Mouse (Mus musculus) cerebellum, postnatal 10 days (tissue): Measurements from ENCODE around the gene Zfp93.
A peak's percentile ranks its signal among the peaks of the same experiment; 100 is the strongest.

Experiments used
- DNase-seq, 2 experiments: peaks; one replicate each; pipeline ENCODE4 v3.0.0; 2021; ENCODE audit warnings: mixed read lengths in 2 of 2

Zfp93 gene

GRCm38 (mm10) chr7:24291387-24292090 lies 21.3 kb downstream of the Zfp93 start:
- no peak for DNase-seq

GRCm38 (mm10) chr7:24293061-24293851 lies 23.0 kb downstream of the Zfp93 start:
- DNase-seq: no peak

GRCm38 (mm10) chr7:24294763-24295162 lies 24.5 kb downstream of the Zfp93 start:
- DNase-seq: no peak

- no peak for DNase-seq
Observed at GRCm38 (mm10) chr7:24295376-24295775, 25.2 kb downstream of the Zfp93 start.

- no peak for DNase-seq
Observed at GRCm38 (mm10) chr7:24296386-24296785, 26.2 kb downstream of the Zfp93 start.

GRCm38 (mm10) chr7:24297361-24298095 lies 27.3 kb downstream of the Zfp93 start:
- no peak for DNase-seq

- DNase-seq: peak in 1 of 2 experiments; percentile 53
Observed at GRCm38 (mm10) chr7:24298635-24298972, 28.4 kb downstream of the Zfp93 start.

GRCm38 (mm10) chr7:24298973-24299708 lies 28.9 kb downstream of the Zfp93 start:
- DNase-seq: peak; percentile 89 to 90

DNA sequence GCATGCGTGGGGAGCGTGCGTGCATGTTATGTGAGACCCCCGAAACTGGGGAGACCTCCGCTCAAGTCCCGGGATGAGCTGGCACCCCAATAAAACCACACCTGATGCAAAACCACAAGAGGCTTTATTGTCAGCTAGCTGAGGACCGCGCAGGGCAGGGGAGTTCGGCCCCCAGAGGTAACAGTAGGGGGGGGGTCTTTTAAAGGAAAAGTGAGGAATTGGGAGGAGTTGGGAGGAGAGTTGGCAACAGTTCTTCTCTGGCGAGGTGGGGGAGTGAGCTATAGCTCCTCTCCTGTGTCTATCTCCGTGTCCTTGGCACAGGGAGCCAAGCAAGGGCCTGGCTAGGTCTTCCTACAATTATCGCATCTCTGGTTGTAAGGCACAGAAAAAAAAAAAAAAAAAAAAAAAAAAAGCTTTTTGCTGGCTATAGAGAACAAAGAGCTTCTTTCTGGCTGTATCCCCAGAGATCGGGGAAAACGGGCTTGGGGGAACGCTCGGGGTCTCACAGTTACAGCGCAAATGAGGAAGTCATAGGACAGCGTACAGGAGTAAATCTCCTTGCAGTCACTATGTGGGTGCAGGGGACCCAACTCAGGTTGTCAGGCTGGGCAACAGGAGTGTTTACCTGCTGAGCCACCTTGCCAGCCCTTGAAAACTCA lies 29.7 kb downstream of the Zfp93 start:
- DNase-seq: peak; percentile 75 to 77

- peak; percentile 70 to 73 for DNase-seq
Observed at GRCm38 (mm10) chr7:24300771-24301282, 30.6 kb downstream of the Zfp93 start, which contains the start of gene Zfp61. Zfp61 (minus strand) TSS chr7:24301232.

DNA sequence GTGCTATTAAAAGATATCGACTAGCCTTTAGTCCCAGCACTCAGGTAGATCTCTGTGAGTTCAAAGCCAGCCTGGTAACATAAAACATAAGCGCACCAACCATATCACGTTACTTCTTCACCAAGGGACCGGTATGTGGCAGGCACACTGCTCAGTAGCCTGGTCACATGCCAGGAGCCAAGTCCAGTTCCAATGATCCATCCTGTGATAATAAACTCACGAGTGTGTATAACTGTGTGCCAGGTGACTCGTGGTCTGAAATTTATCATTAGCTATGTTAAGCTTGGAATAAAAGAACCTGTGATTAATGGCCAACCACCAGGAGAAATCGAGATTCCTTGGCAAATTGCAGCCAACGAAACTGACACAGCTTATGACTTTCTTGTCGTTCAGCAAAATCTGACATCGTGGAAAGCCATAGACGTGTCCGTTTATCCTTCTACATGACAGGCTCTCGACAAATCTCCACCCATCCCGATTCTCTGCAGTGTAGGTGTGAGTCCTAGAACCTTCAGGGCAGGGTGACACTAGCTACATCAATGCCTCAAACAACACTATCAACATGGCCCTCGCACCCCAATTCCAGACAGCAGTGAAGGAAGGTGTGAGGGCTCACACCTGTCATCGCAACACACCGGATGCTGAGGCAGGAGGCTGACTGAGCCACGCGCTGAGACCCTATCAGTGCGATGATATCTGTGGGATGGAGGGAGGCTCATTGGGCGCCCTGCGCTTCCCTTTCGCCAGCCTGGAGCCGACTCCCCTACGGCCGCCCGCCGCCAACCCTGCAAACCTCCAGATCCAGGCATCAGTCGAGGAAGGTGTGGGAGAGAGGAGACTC lies 45.7 kb downstream of the Zfp93 start:
- peak; percentile 51 to 52 for DNase-seq

DNA sequence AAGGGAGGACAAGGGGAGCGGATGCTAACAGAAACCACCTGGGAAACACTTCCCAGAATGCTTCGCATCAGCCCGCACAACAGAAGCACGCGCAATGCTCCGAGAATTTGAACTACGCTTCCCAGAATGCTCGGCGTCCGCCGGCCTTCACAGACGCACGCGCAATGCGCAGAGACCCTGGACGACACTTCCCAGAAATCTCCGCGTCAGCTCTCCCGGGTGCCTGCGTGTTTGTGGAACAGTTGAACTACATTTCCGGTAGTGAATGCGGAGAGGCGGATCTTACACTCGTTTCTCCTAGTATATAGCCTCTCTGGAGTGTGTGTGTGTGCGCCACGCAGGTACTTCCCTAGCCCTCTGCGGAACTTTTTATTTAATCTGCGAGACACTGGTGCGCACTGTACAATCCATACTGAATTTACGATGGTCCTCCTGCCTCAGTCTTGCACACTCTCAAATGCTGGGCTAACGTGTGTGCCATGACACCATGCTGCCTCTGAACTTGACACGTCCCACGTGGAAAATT lies 46.4 kb downstream of the Zfp93 start, which contains the start of gene Zfp94:
Zfp94 (minus strand) TSS at position 100 of the 526 bp plus-strand sequence.
- peak; percentile 94 to 97 for DNase-seq

- no peak for DNase-seq
Observed at GRCm38 (mm10) chr7:24318942-24319341, 48.7 kb downstream of the Zfp93 start.

GRCm38 (mm10) chr7:24322593-24322992 lies 52.4 kb downstream of the Zfp93 start:
- DNase-seq: no peak

- peak; percentile 68 to 70 for DNase-seq
Observed at GRCm38 (mm10) chr7:24325197-24325596, 55.0 kb downstream of the Zfp93 start.

- peak; percentile 16 to 28 for DNase-seq
Observed at GRCm38 (mm10) chr7:24325675-24326128, 55.5 kb downstream of the Zfp93 start.

DNA sequence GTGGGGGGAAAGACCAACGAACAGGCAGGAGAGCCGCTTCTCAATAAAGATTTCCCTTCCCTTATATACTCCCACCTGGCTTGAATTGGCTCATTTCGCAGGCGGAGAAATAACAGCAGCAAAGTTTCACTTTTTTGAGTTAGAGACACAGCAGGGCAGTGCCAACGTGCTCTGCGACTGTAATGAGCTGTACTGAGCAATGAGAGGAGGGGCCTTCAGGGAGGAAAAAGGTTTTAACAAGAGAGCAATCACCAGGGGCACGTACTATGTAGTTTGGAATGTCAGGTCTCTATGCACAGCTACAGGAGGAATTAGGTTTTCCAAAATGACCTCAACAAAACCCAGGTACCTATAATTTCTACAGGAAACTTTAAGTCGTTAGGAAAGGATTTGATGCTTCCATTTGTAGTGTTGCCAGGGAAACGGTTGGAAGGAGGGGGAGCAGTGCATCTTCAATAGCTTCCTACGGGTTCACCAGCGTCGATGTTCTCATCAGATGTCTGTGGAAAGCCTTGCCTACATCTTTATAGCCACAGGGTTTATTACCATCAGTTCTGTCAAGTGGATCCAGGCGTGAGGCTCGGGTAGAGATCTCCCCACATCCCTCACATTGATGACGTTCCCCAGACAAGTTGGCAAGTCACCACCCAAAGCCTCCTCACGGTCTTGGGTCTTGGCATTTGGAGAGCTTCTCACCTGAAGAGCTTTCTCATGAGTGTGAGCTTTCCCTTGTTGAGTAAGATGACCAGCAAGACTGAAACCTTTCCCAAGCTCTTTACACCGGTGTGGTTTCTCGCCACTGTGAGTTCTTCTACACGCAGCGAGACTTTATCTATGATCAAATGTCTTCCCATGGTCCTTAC lies 56.3 kb downstream of the Zfp93 start:
- no peak for DNase-seq
